Mouse (Mus musculus): ENCODE results near the gene Ebf1.

DNA sequence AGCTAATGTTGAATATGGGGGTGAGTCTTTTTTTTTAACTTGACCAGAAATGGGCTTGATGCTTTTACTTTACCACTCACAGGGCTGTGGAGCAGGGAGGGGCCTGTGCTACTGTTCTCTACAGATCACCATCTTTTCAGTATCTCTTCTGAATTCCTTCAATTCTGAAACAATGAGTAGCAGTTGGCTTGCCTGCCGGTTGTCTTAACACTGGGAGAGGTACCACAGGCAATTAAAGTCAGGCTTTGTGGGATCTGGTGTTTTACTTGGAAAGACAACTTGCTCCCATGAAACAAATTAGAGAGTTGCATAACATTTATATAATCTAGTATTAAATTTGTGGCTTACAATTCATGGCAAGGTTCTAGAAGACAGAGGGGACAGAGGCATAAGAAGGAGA is 294.6 kb downstream of the Ebf1 start:
- TF ChIP-seq GATA1 (IDR thresholded peaks at IDR 0.05; ENCODE audit: borderline replicate concordance, low read length) (no peak), FLI1 (IDR thresholded peaks at IDR 0.05; ENCODE audit: low read length) (no peak)
